Mouse (Mus musculus) CH12.LX (cell line): ENCODE results near the gene Tbc1d22a. TPM values are rescaled to one million over a fixed set of nuclear protein-coding genes. Genes with fewer than 3 reads are reported as not detected.

Experiments used
- DNase-seq: peaks from one replicate; pipeline ENCODE4 v3.0.0-alpha.2; 2013; ENCODE audit errors: extremely low read depth
- H3K27ac ChIP-seq: 2 replicates; pipeline ENCODE4 v1.5.1; 2012; ENCODE audit warnings: low read depth, mild to moderate bottlenecking, control low read depth, moderate library complexity; ENCODE audit not compliant: insufficient read depth
- H3K27me3 ChIP-seq: replicated peaks from 2 replicates; pipeline ENCODE3; 2012; ENCODE audit warnings: inconsistent platforms
- H3K36me3 ChIP-seq, 2 experiments: replicated peaks in 1 of 2; 2 replicates each; pipeline versions ENCODE3 to v1.6.1; 2012; ENCODE audit warnings: inconsistent platforms in 1 of 2, low read length in 1 of 2, mild to moderate bottlenecking in 1 of 2, mixed read lengths in 1 of 2, moderate library complexity in 1 of 2; ENCODE audit not compliant: control insufficient read depth in 1 of 2, insufficient read depth in 1 of 2
- H3K4me1 ChIP-seq, 2 experiments: 2 replicates each; pipeline ENCODE4 v1.6.1; 2012; ENCODE audit warnings: inconsistent platforms in 1 of 2, moderate library complexity in 1 of 2; ENCODE audit not compliant: insufficient read depth in 2 of 2, control insufficient read depth in 1 of 2
- H3K4me2 ChIP-seq: 2 replicates; pipeline ENCODE4 v1.6.1; 2012; ENCODE audit warnings: low read depth, mild to moderate bottlenecking, control low read depth; ENCODE audit not compliant: poor library complexity, insufficient read depth, severe bottlenecking
- H3K4me3 ChIP-seq, 3 experiments: fragments of 150-350 bp in 1 of 3; sonication (generic) in 1 of 3; replicated peaks in 1 of 3; 2 replicates each; pipeline versions ENCODE3 to v1.5.1; 2011 to 2012; ENCODE audit warnings: low read depth in 2 of 3, low read length in 2 of 3, mild to moderate bottlenecking in 2 of 3, moderate library complexity in 2 of 3, control low read depth in 1 of 3, improper control_type of control experiment in 1 of 3, inconsistent platforms in 1 of 3, mixed read lengths in 1 of 3; ENCODE audit not compliant: poor library complexity in 1 of 3
- H3K79me2 ChIP-seq: replicated peaks from 2 replicates; pipeline ENCODE4 v1.6.1; 2012; ENCODE audit warnings: mild to moderate bottlenecking, moderate library complexity; ENCODE audit not compliant: control insufficient read depth, poor library complexity, insufficient read depth, severe bottlenecking; ENCODE audit errors: extremely low read depth
- H3K9ac ChIP-seq: 2 replicates; pipeline ENCODE4 v1.6.1; 2012; ENCODE audit warnings: low read depth, mild to moderate bottlenecking, control low read depth, moderate library complexity; ENCODE audit not compliant: insufficient read depth
- H3K9me3 ChIP-seq: replicated peaks from 2 replicates; pipeline ENCODE3; 2012; ENCODE audit warnings: low read length, inconsistent platforms, mixed read lengths
- BHLHE40 ChIP-seq: IDR thresholded peaks from 2 replicates; pipeline ENCODE4 v1.6.1; 2011; ENCODE audit warnings: mild to moderate bottlenecking, low read depth, low read length, improper control_type of control experiment
- CHD2 ChIP-seq: IDR thresholded peaks from 2 replicates; pipeline ENCODE4 v1.6.1; 2011; ENCODE audit warnings: low read length, improper control_type of control experiment
- CTCF ChIP-seq, 2 experiments: IDR thresholded peaks in 1 of 2; conservative IDR thresholded peaks in 1 of 2; 2 replicates each; pipeline ENCODE4 v1.5.1; 2011 to 2012; ENCODE audit warnings: low read depth in 2 of 2, low read length in 2 of 2, improper control_type of control experiment in 1 of 2, inconsistent platforms in 1 of 2, mild to moderate bottlenecking in 1 of 2, moderate library complexity in 1 of 2
- ELF1 ChIP-seq: IDR thresholded peaks from 2 replicates; pipeline ENCODE4 v1.6.1; 2014; ENCODE audit warnings: low read depth, mild to moderate bottlenecking, inconsistent platforms, low read length, improper control_type of control experiment
- EP300 ChIP-seq: IDR thresholded peaks from 2 replicates; pipeline ENCODE4 v1.6.1; 2011; ENCODE audit warnings: low read length, improper control_type of control experiment
- ETS1 ChIP-seq: conservative IDR thresholded peaks from 2 replicates; pipeline ENCODE4 v1.6.1; 2012; ENCODE audit warnings: low read depth, mild to moderate bottlenecking, inconsistent platforms, low read length, improper control_type of control experiment, moderate library complexity
- GABPA ChIP-seq: IDR thresholded peaks from 2 replicates; pipeline ENCODE4 v1.6.1; 2012; ENCODE audit warnings: low read depth, low read length, improper control_type of control experiment, inconsistent platforms; ENCODE audit not compliant: insufficient replicate concordance
- HCFC1 ChIP-seq: IDR thresholded peaks from 2 replicates; pipeline ENCODE4 v1.6.1; 2012; ENCODE audit warnings: low read depth, mild to moderate bottlenecking, inconsistent platforms, low read length, improper control_type of control experiment
- JUN ChIP-seq: IDR thresholded peaks from 2 replicates; pipeline ENCODE4 v1.6.1; 2011; ENCODE audit warnings: low read depth, mild to moderate bottlenecking, low read length, improper control_type of control experiment, moderate library complexity; ENCODE audit not compliant: insufficient read depth
- JUND ChIP-seq: conservative IDR thresholded peaks from 2 replicates; pipeline ENCODE4 v1.6.1; 2011; ENCODE audit warnings: low read depth, low read length, improper control_type of control experiment
- MAFK ChIP-seq: IDR thresholded peaks from 2 replicates; pipeline ENCODE4 v1.6.1; 2011; ENCODE audit warnings: low read length, improper control_type of control experiment; ENCODE audit not compliant: insufficient replicate concordance
- MAX ChIP-seq: IDR thresholded peaks from 2 replicates; pipeline ENCODE4 v1.6.1; 2011; ENCODE audit warnings: low read length, improper control_type of control experiment
- MAZ ChIP-seq: IDR thresholded peaks from 2 replicates; pipeline ENCODE4 v1.6.1; 2012; ENCODE audit warnings: low read depth, mild to moderate bottlenecking, inconsistent platforms, low read length, improper control_type of control experiment, moderate library complexity
- MEF2A ChIP-seq: IDR thresholded peaks from 2 replicates; pipeline ENCODE4 v1.6.1; 2014; ENCODE audit warnings: low read depth, mild to moderate bottlenecking, inconsistent platforms, low read length, improper control_type of control experiment, borderline replicate concordance
- NELFE ChIP-seq: IDR thresholded peaks from 2 replicates; pipeline ENCODE4 v1.6.1; 2011; ENCODE audit warnings: low read depth, low read length, improper control_type of control experiment
- PAX5 ChIP-seq: IDR thresholded peaks from 2 replicates; pipeline ENCODE4 v1.6.1; 2012; ENCODE audit warnings: low read length, inconsistent platforms, mixed read lengths
- POLR2A ChIP-seq: IDR thresholded peaks from 2 replicates; pipeline ENCODE4 v1.6.1; 2011; ENCODE audit warnings: low read depth, mild to moderate bottlenecking, improper control_type of control experiment, low read length
- POLR2AphosphoS2 ChIP-seq: IDR thresholded peaks from 2 replicates; pipeline ENCODE4 v1.6.1; 2011; ENCODE audit warnings: low read depth, low read length, improper control_type of control experiment
- RAD21 ChIP-seq: IDR thresholded peaks from 2 replicates; pipeline ENCODE4 v1.6.1; 2011; ENCODE audit warnings: low read depth, mild to moderate bottlenecking, low read length, improper control_type of control experiment, moderate library complexity
- RCOR1 ChIP-seq: conservative IDR thresholded peaks from 2 replicates; pipeline ENCODE4 v1.6.1; 2012; ENCODE audit warnings: low read depth, mild to moderate bottlenecking, inconsistent platforms, low read length, improper control_type of control experiment
- SIN3A ChIP-seq: IDR thresholded peaks from 2 replicates; pipeline ENCODE4 v1.6.1; 2012; ENCODE audit warnings: low read length, improper control_type of control experiment, inconsistent platforms
- SMC3 ChIP-seq: IDR thresholded peaks from 2 replicates; pipeline ENCODE4 v1.6.1; 2011; ENCODE audit warnings: low read depth, low read length, improper control_type of control experiment
- UBTF ChIP-seq: IDR thresholded peaks from 2 replicates; pipeline ENCODE4 v1.6.1; 2012; ENCODE audit warnings: low read depth, mild to moderate bottlenecking, inconsistent platforms, low read length, improper control_type of control experiment, moderate library complexity
- USF1 ChIP-seq: IDR thresholded peaks from 2 replicates; pipeline ENCODE4 v1.6.1; 2014; ENCODE audit warnings: low read depth, mild to moderate bottlenecking, inconsistent platforms, low read length, improper control_type of control experiment
- USF2 ChIP-seq: conservative IDR thresholded peaks from 2 replicates; pipeline ENCODE4 v1.6.1; 2011; ENCODE audit warnings: low read depth, low read length, improper control_type of control experiment
- ZMIZ1 ChIP-seq: IDR thresholded peaks from 2 replicates; pipeline ENCODE4 v1.6.1; 2012; ENCODE audit warnings: low read depth, mild to moderate bottlenecking, inconsistent platforms, low read length, improper control_type of control experiment
- ZNF384 ChIP-seq: IDR thresholded peaks from 2 replicates; pipeline ENCODE4 v1.6.1; 2012; ENCODE audit warnings: low read depth, low read length, improper control_type of control experiment, inconsistent platforms
- dilution Hi-C: fragments of 300-500 bp; cut with MboI; formaldehyde crosslinking; loops from 2 replicates; pipeline ENCODE4 v1.14.3; 2020; ENCODE audit warnings: low sequenced_read_pairs; ENCODE audit not compliant: extremely low pct_unique_long_range_greater_than_20kb, extremely low pct_ligation_motif_present
- in situ Hi-C: fragments of 300-500 bp; cut with MboI; formaldehyde crosslinking; loops from 3 replicates; pipeline ENCODE4 v1.14.3; 2019; ENCODE audit warnings: low sequenced_read_pairs, low pct_ligation_motif_present, low pct_unique_long_range_greater_than_20kb, mixed read lengths
- polyA plus RNA-seq: library from polyadenylated mRNA; unstranded; fragments of >175 nt; gene quantifications from 2 replicates; pipeline ENCODE4 v1.2.1, GENCODE M21; 2012; ENCODE audit warnings: low read depth; ENCODE audit not compliant: insufficient read length
- total RNA-seq, 2 experiments: library from RNA; depleted of rRNA; stranded (reverse); fragments of 300-350 nt in 1 of 2; fragments of >200 nt in 1 of 2; gene quantifications; 2 replicates each; pipeline ENCODE4 v1.2.3; 2012 to 2014

The Tbc1d22a gene
- total and polyA plus RNA-seq, 3 experiments: 17.6 to 20.2 (median 19.4) TPM

DNA sequence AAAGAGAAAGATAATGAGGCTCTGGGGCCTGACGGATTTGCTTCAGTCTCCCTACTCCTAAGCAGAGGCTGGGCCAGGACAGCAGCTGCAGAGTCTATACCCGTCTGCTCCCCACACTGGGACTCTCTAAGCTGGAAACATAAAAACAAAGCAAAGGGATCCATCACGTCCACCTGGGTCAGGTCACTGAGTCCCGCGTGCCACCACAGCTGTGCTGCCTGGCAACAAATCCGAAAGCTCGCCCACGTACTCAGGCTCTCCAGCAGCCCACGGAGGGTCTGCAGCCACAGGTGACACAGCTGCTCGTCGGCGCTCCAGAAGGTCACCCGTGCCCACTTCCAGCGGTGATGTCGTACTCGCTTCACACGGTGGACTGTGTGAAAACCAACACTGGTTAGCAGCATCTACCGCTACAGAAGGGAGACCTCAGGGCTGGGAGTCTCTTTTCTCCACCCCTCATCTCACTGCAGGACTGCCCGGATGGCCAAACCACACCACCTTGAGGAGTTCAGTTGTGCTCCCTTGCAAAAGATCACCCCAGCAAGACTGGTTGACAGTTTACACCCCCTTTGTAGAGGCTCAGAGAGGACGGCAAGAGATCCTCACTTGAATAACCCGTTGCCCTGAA lies 49.4 kb upstream of the Tbc1d22a start:
- Histone ChIP-seq H3K27me3 (peaks cover 9% of the 10 kb centered on the region), H3K9ac (no peak overlapping the region), H3K36me3 (peaks cover 7 to 10% of the 10 kb centered on the region in 2 experiments), H3K4me2 (no peak overlapping the region), H3K4me3 (no peak overlapping the region), H3K4me1 (peaks cover 5 to 9% of the 10 kb centered on the region in 2 experiments; a peak in 2 of 4 replicates), H3K27ac (no peak overlapping the region), H3K9me3 (peaks cover 4% of the 10 kb centered on the region), H3K79me2 (no peaks in the 10 kb centered on the region)
- TF ChIP-seq ELF1 (no peak), MAFK (no peak), POLR2A (no peak), NELFE (no peak), PAX5 (no peak), ZMIZ1 (no peak), ZNF384 (no peak), ETS1 (no peak), RCOR1 (no peak), EP300 (no peak), UBTF (no peak), CTCF (conservative IDR thresholded peaks at IDR 0.05 in 1 of 2, IDR thresholded peaks at IDR 0.05 in 1 of 2; ENCODE audit: low read depth in 2 of 2, low read length in 2 of 2) (no peak), USF2 (no peak), JUN (no peak), USF1 (no peak), GABPA (no peak)
- DNase-seq: no peak
- dilution Hi-C loops (no loop called here), in situ Hi-C loops (loop anchor here (10.0 kb wide), 1 partner anchor 50 kb away; the partner anchor contains the start of gene Tbc1d22a)

DNA sequence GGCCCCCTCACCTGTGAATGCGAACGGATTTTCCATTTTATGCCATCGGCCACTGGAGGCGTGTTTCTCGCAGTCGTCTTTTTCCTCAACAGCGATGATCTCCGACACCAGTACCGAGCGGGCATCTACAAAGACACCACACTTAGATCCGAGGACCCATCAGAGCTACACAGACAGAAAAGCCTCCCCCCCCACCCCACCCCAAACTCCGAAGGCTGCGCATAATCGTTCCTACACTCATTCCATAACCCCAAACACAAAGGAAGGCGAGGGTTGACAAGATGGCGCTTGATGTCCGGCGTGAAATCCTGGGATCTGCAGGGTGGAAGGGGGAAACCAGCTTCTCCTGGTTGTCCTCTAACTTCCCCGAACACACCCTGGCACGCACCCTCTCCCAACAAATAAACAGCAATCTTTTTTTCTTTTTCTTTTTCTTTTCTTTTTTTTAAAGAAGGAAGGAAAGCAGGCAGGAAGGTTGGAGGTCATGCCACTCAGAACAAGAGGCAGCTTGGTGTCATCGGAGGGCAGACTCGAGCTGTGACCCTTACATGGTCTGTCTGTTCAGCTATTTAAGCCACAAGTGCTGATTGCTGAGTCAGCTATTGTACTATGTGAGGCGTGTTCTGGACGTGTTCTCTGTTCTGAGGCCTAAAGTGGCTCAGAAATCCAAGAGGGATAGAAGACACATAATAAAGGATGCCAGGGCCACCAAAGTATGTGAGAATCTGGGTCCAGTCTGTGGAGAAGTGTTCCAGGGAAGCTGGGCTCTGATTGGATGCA lies 48.3 kb upstream of the Tbc1d22a start:
- Histone ChIP-seq H3K27me3 (peaks cover 9% of the 10 kb centered on the region), H3K79me2 (no peaks in the 10 kb centered on the region), H3K36me3 (peaks cover 7 to 10% of the 10 kb centered on the region in 2 experiments), H3K4me1 (peaks cover 5 to 9% of the 10 kb centered on the region in 2 experiments; a peak in 2 of 4 replicates), H3K27ac (no peak overlapping the region), H3K9me3 (peaks cover 4% of the 10 kb centered on the region), H3K4me3 (no peak overlapping the region), H3K4me2 (no peak overlapping the region), H3K9ac (no peak overlapping the region)
- in situ Hi-C loops (loop anchor here (10.0 kb wide), 1 partner anchor 49 kb away; the partner anchor contains the start of gene Tbc1d22a), dilution Hi-C loops (no loop called here)
- TF ChIP-seq HCFC1: no peak
- no peak for TF ChIP-seq CHD2
- peak; percentile 25; the same call in 1 of the 2 replicates for TF ChIP-seq SMC3
- no peak for TF ChIP-seq ETS1
- no peak for TF ChIP-seq UBTF
- TF ChIP-seq RCOR1: no peak
- peak in 1 of 2 experiments; percentile 43; a peak in 2 of 4 replicates for TF ChIP-seq CTCF (conservative IDR thresholded peaks at IDR 0.05 in 1 of 2, IDR thresholded peaks at IDR 0.05 in 1 of 2; ENCODE audit: low read depth in 2 of 2, low read length in 2 of 2)
- no peak for TF ChIP-seq POLR2AphosphoS2
- peak; percentile 32 for TF ChIP-seq RAD21
- TF ChIP-seq MEF2A: no peak
- TF ChIP-seq MAZ: no peak
- no peak for TF ChIP-seq BHLHE40
- no peak for TF ChIP-seq JUND
- TF ChIP-seq ZMIZ1: no peak
- no peak for TF ChIP-seq MAX
- no peak for TF ChIP-seq ELF1
- TF ChIP-seq SIN3A: no peak
- TF ChIP-seq USF2: no peak
- peak; percentile 98 for TF ChIP-seq MAFK
- no peak for DNase-seq
